Mouse (Mus musculus): ENCODE results near the gene Fam198b. TPM values are rescaled to one million over a fixed set of nuclear protein-coding genes. Genes with fewer than 3 reads are reported as not detected.

Fam198b gene
- polyA plus RNA-seq, 1 experiment from 2014 or later: 0.35 TPM

GRCm38 (mm10) chr3:79885686-79886356, 1.5 kb downstream of the Fam198b start:
- Histone ChIP-seq H3K4me3 (ENCODE audit: low read depth, low read length) (peak overlapping the region; percentile 47), H3K27ac (ENCODE audit: low read depth) (no peak overlapping the region), H3K9ac (replicated peaks) (peak overlapping the region; percentile 38; the same call in 1 of the 2 replicates), H3K4me1 (ENCODE audit: insufficient read depth) (peaks cover 8% of the 10 kb centered on the region), H3K4me2 (ENCODE audit: low read depth, low read length) (peak overlapping the region; percentile 77), H3K36me3 (replicated peaks; ENCODE audit: insufficient read depth, low read length) (no peaks in the 10 kb centered on the region), H3K27me3 (ENCODE audit: insufficient read depth, low read length) (no peaks in the 10 kb centered on the region), H3K9me3 (ENCODE audit: low read length) (no peaks in the 10 kb centered on the region)
- no peak for TF ChIP-seq EP300 (IDR thresholded peaks at IDR 0.05; ENCODE audit: low read depth)
- no peak for TF ChIP-seq CTCF (IDR thresholded peaks at IDR 0.05; ENCODE audit: low read depth)
- DNase-seq: peak; percentile 28
- ATAC-seq: no peak
- 4% methylated on average over 19 of the region's 19 CpGs for WGBS (ENCODE audit: insufficient replicate concordance)

- H3K4me3 ChIP-seq (ENCODE audit: low read depth, low read length): peak overlapping the region; percentile 47
- peak overlapping the region; percentile 38; the same call in 1 of the 2 replicates for H3K9ac ChIP-seq (replicated peaks)
- no peak overlapping the region for H3K27ac ChIP-seq (ENCODE audit: low read depth)
- DNase-seq: peak; percentile 23
- 64% methylated on average over 23 of the region's 23 CpGs for WGBS (ENCODE audit: insufficient replicate concordance)
- H3K9me3 ChIP-seq (ENCODE audit: low read length): no peaks in the 10 kb centered on the region
- no peaks in the 10 kb centered on the region for H3K27me3 ChIP-seq (ENCODE audit: insufficient read depth, low read length)
- H3K4me2 ChIP-seq (ENCODE audit: low read depth, low read length): peak overlapping the region; percentile 77
- no peak for TF ChIP-seq EP300 (IDR thresholded peaks at IDR 0.05; ENCODE audit: low read depth)
- peak; percentile 35 for TF ChIP-seq CTCF (IDR thresholded peaks at IDR 0.05; ENCODE audit: low read depth)
- peaks cover 8% of the 10 kb centered on the region for H3K4me1 ChIP-seq (ENCODE audit: insufficient read depth)
- ATAC-seq: no peak
- no peaks in the 10 kb centered on the region for H3K36me3 ChIP-seq (replicated peaks; ENCODE audit: insufficient read depth, low read length)
Observed at GRCm38 (mm10) chr3:79886357-79887091, 2.2 kb downstream of the Fam198b start.

DNA sequence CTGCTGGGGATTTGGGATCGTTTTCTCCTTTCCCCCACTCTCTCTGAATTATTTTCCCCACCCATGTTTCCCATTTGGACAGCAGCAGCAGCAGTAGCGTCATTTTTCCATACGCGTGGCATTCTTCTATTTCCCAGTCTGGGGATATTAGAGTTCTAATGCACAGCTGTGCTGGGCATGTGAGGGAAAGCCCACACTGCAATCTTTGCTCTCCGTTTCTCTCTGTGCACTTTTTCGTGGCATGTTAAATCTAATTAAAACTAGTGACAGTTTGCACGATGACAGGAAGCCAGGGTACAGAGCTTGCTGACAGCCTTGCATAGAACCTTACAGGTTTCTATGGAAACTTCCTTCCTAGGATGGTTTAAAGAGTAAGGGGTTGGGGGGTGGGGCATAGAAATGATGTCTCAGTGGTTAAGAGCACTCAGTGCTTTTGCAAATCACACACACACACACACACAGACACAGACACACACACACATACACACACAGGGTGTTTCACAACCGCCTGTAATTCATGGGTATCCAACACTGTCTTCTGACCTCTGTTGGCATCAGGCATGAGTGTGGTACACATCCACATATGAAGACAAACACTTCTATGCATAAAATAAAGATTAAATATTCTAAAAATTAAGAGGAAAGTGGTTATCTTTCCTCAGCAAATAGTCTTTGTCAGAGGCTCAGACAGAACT, 3.0 kb downstream of the Fam198b start:
- Histone ChIP-seq H3K27me3 (ENCODE audit: insufficient read depth, low read length) (no peaks in the 10 kb centered on the region), H3K4me1 (ENCODE audit: insufficient read depth) (peaks cover 8% of the 10 kb centered on the region), H3K36me3 (replicated peaks; ENCODE audit: insufficient read depth, low read length) (no peaks in the 10 kb centered on the region), H3K4me2 (ENCODE audit: low read depth, low read length) (no peak overlapping the region; the same call in 1 of the 2 replicates), H3K27ac (ENCODE audit: low read depth) (no peak overlapping the region), H3K9me3 (ENCODE audit: low read length) (no peaks in the 10 kb centered on the region), H3K9ac (replicated peaks) (no peak overlapping the region), H3K4me3 (ENCODE audit: low read depth, low read length) (no peak overlapping the region)
- no peak for DNase-seq
- no peak for ATAC-seq
- TF ChIP-seq CTCF (IDR thresholded peaks at IDR 0.05; ENCODE audit: low read depth): no peak
- TF ChIP-seq EP300 (IDR thresholded peaks at IDR 0.05; ENCODE audit: low read depth): no peak
- WGBS (ENCODE audit: insufficient replicate concordance): 50% methylated on average over 8 of the region's 8 CpGs

GRCm38 (mm10) chr3:79887966-79888365, 3.6 kb downstream of the Fam198b start:
- peaks cover 8% of the 10 kb centered on the region for H3K4me1 ChIP-seq (ENCODE audit: insufficient read depth)
- ATAC-seq: no peak
- H3K27me3 ChIP-seq (ENCODE audit: insufficient read depth, low read length): no peaks in the 10 kb centered on the region
- no peak overlapping the region for H3K4me2 ChIP-seq (ENCODE audit: low read depth, low read length)
- H3K4me3 ChIP-seq (ENCODE audit: low read depth, low read length): no peak overlapping the region
- 68% methylated on average over 2 of the region's 2 CpGs for WGBS (ENCODE audit: insufficient replicate concordance)
- H3K9me3 ChIP-seq (ENCODE audit: low read length): no peaks in the 10 kb centered on the region
- DNase-seq: no peak
- TF ChIP-seq CTCF (IDR thresholded peaks at IDR 0.05; ENCODE audit: low read depth) (no peak), EP300 (IDR thresholded peaks at IDR 0.05; ENCODE audit: low read depth) (no peak)
- no peak overlapping the region for H3K9ac ChIP-seq (replicated peaks)
- H3K27ac ChIP-seq (ENCODE audit: low read depth): no peak overlapping the region
- H3K36me3 ChIP-seq (replicated peaks; ENCODE audit: insufficient read depth, low read length): no peaks in the 10 kb centered on the region

GRCm38 (mm10) chr3:79897534-79898370, 13.4 kb downstream of the Fam198b start:
- Histone ChIP-seq H3K4me1 (ENCODE audit: insufficient read depth) (no peaks in the 10 kb centered on the region), H3K9ac (replicated peaks) (no peak overlapping the region), H3K27ac (ENCODE audit: low read depth) (no peak overlapping the region), H3K4me3 (ENCODE audit: low read depth, low read length) (no peak overlapping the region), H3K27me3 (ENCODE audit: insufficient read depth, low read length) (no peaks in the 10 kb centered on the region), H3K36me3 (replicated peaks; ENCODE audit: insufficient read depth, low read length) (no peaks in the 10 kb centered on the region), H3K4me2 (ENCODE audit: low read depth, low read length) (no peak overlapping the region), H3K9me3 (ENCODE audit: low read length) (no peaks in the 10 kb centered on the region)
- DNase-seq (no peak), ATAC-seq (no peak)
- TF ChIP-seq CTCF (IDR thresholded peaks at IDR 0.05; ENCODE audit: low read depth): no peak
- TF ChIP-seq EP300 (IDR thresholded peaks at IDR 0.05; ENCODE audit: low read depth): no peak
- 76% methylated on average over 13 of the region's 13 CpGs for WGBS (ENCODE audit: insufficient replicate concordance)

Data from liver, postnatal 0 days (tissue).